Mouse (Mus musculus) activated CD4-positive, CD25-positive, alpha-beta regulatory T cell, adult 4 months (primary cell): Measurements from ENCODE around the gene Hunk. TPM values are rescaled to one million over a fixed set of nuclear protein-coding genes. Genes with fewer than 3 reads are reported as not detected.
A peak's percentile ranks its signal among the peaks of the same experiment; 100 is the strongest.

Source experiments
- ATAC-seq: one replicate; pipeline ENCODE4 v1.8.0; 2017
- polyA plus RNA-seq, 2 experiments: library from polyadenylated mRNA; unstranded; fragments of 100-300 nt; shearing (Covaris generic); gene quantifications; one replicate each; pipeline ENCODE4 v1.2.1; 2017

The Hunk gene
- polyA plus RNA-seq, 2 experiments from 2014 or later, result 0.13 TPM; not detected in 1

DNA sequence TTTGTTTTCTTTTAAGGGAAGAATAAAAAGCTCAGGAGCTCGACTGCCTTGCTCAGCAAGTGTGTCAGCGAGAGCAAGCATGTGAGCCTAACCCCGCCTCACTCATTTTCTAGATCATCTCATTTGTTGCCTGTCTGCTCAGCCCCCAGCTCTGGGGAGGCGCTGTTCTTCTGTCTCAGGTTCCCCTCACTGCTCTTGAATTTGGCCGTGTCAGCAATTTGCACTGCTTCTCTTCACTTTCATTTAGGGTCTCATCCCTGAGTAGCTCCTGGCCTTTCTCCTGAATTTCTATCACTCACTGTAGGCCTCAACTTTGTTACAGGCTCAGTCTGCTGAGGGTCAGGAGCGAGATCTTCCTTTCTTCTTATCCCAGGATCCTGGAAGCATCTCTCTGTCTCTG, 53.7 kb downstream of the Hunk start:
- ATAC-seq, result no peak

DNA sequence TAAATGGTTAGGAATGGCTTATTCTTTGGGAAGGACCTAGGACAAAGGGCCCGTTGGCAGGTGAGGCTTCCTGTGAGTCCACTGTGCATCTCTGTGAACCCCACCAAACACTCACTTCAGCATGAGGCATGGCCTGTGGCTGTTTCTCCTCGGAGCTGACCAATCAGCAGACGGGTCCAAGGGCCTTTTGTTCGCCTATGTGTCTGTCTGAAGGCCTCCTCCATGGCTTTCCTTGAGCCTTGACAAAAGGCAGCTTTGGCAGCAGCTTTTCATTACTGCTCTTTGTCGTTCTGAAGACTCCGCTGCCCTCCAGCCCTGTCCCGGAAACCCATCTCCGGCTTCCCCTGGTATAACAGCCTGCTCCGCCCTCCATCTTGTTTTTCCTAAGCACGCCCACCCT, 54.8 kb downstream of the Hunk start:
- no peak for ATAC-seq

DNA sequence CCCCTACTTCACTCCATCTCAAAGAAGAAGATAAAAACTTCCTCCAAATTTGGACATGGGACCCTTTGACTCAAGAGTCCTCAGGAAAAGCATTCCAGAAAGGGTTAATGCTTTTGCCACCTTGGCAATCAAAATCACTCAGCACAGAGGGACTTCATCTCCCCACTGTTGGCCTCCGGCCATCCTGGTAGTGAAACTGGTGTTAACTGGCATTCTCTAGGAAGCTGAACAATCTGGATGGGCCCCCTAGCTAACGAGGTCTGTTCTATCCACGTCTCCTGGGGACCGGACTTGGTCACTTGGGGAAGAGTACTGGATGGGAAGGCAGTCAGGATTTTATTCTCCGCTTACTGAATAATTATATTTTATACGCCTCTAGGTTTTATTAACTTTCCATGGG, 57.2 kb downstream of the Hunk start:
- no peak for ATAC-seq

- no peak for ATAC-seq
Observed at GRCm38 (mm10) chr16:90453197-90453596, 67.4 kb downstream of the Hunk start.

GRCm38 (mm10) chr16:90456495-90457125, 70.8 kb downstream of the Hunk start:
- ATAC-seq, result peak; percentile 83

- no peak for ATAC-seq
Observed at GRCm38 (mm10) chr16:90458899-90459610, 73.2 kb downstream of the Hunk start.

- ATAC-seq, result no peak
Observed at GRCm38 (mm10) chr16:90461304-90461905, 75.6 kb downstream of the Hunk start.

DNA sequence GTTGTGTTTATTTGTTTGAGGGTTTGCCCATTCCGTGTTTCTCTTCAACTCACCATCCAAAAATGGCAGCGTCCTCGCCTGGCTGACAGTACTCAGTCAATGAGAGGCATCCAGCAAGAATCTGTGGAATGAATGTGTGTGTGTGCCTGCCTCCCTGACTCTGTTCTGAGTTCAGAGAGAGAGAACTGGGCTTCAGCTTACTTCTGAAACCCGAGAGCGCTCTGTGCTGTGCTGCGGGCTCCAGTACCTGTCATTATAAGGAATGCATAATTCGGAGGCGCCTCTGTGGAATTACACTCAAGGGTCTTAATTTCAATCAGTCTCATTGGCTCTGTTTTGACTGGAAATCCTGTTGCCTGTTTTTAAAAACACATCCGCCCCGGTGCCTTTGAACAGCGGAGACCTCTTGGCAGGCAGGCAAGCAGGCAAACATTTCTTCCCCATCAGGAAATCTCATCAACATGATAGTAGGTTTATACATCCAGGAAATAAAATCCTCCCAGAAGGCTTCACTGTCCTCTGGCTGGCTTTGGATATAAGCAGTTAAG, 77.0 kb downstream of the Hunk start:
- no peak for ATAC-seq

GRCm38 (mm10) chr16:90465154-90465553, 79.3 kb downstream of the Hunk start:
- ATAC-seq, result no peak

DNA sequence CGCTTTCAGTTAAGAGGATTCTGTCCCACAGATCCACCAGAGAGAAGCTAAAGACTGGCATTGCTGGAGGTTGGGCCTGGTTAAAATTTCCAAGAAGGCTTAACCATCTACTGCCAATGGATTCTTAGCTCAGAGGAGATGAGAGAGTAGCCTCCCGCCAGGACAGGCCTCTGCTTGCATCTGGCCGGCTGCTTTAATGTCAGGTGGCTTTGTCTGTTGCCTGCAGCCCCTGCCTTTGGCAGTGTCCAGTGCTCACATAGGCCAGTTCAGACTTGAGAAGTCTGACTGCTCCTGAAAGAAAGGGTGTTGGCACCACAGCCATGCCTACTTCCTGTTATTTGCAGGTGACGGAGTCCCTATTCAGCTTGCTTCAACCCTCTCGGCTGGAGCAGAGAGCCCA, 82.5 kb downstream of the Hunk start:
- no peak for ATAC-seq

GRCm38 (mm10) chr16:90475701-90476229, 90.0 kb downstream of the Hunk start:
- ATAC-seq, result peak; percentile 98

- no peak for ATAC-seq
Observed at GRCm38 (mm10) chr16:90481612-90482011, 95.8 kb downstream of the Hunk start.

- no peak for ATAC-seq
Observed at GRCm38 (mm10) chr16:90483341-90483740, 97.5 kb downstream of the Hunk start.

DNA sequence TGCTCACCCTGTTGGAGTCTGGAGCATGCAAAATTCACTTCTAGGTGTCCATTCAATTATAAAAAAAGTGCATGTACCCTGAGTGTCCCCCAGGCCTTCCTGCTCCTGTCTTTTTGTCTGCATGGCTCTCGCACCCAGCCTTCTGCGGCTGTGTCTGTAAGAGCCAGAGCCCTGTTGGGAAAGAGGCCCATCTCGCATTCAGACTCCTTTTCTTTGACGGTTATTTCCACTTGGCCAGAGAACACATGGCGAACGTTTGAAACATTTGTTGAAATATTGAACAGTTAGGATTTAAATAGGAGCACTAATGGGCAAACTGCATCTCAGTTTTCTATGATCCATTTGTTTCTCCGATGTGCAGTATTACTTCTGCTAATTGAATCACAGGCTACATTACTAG, 99.3 kb downstream of the Hunk start:
- ATAC-seq, result no peak

GRCm38 (mm10) chr16:90485599-90485998, 99.8 kb downstream of the Hunk start:
- ATAC-seq, result no peak

DNA sequence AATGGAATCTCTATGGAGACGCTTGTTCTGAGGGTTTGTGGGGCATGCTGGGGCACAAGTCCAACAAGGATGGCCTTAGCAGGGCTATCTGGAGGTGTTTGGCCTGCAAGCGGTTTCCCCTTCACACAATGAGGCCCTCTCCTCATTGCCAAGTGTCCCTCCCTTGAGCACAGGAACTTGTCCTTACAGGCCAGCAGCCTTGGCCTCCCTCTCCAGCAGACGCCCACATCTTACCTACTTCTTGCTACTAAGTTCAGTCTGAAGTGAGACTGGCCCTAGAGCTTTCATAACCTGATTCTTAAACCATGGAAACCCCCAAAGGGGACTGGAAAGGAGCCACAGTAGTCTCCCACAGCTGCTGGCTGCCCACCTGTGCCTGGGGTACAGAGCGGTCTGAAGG, 104.3 kb downstream of the Hunk start:
- ATAC-seq, result no peak

- no peak for ATAC-seq
Observed at GRCm38 (mm10) chr16:90491898-90492499, 106.2 kb downstream of the Hunk start.

- no peak for ATAC-seq
Observed at GRCm38 (mm10) chr16:90496930-90497329, 111.1 kb downstream of the Hunk start.

- no peak for ATAC-seq
Observed at GRCm38 (mm10) chr16:90497749-90498464, 112.1 kb downstream of the Hunk start.

- no peak for ATAC-seq
Observed at GRCm38 (mm10) chr16:90500809-90501208, 115.0 kb downstream of the Hunk start.

DNA sequence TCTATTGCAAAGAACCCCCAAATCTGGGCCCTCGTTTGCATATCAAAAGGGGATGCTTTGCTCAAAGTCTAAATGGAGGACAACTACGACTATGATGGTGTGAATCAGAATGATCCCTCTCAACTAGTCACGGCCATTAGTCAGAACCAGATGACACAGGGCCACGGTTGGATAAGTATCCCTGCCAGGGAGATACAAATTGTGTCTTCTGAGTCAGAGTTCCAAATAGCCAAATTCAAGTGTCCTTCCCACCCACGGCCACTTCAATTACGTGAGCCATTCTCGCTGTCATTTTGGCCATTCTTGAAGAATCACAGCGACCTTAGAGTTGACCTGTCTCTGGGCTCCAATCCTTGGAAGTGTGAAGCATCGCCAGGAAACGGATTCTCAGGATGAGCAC, 119.4 kb downstream of the Hunk start:
- ATAC-seq, result no peak

GRCm38 (mm10) chr16:90505680-90506079, 119.9 kb downstream of the Hunk start:
- no peak for ATAC-seq
